8 mouse cellular contexts compared by ENCODE assay signal in the genomic region with DNA sequence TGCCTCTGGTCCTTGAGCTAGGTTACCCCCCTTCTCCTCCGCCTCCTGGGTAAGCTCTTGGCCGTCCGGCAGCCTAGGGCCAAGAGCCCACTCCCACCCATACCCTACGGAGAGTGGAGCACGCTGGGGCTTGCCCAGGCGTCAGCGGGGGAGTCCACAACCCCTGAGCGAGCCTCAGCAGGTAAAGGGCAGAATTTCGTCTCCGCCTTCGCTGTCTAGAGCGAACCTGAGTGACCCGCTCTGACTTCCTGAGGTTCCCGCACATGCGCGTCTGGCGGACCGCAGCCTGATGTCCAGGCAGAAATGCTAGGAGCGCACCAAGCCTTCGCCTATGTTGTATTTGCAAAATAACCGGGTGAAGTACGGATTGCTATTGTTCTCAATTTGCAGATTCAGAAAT. TPM values are rescaled to one million over a fixed set of nuclear protein-coding genes. Genes with fewer than 3 reads are reported as not detected.
DNase-seq lines count a peak whose midpoint lies in the region; ATAC-seq and TF ChIP-seq lines count a peak whose summit lies in the region.

No protein-coding gene starts in this region.

- intact Hi-C loops in heart, postnatal 36 days (cut with DNase I) = loop anchor here (1.0 to 10.0 kb wide), 2 partner anchors 54 to 201 kb away; partner anchors contain the start of gene Tex22

- H3K4me1 ChIP-seq in heart, embryonic 13.5 days = peaks cover 47% of the 10 kb centered on the region
- H3K4me1 ChIP-seq in limb, embryonic 14.5 days (ENCODE audit: control insufficient read depth, insufficient read depth, low read length) = peaks cover 20% of the 10 kb centered on the region
- H3K4me1 ChIP-seq in stomach, postnatal 0 days (replicated peaks; ENCODE audit: control insufficient read depth, insufficient read depth) = peaks cover 6% of the 10 kb centered on the region

- no peak for TF ChIP-seq EP300 in stomach, postnatal 0 days (optimal IDR thresholded peaks at IDR 0.05)

- no peak for DNase-seq in heart, postnatal 36 days
- peak; percentile 71 for DNase-seq in urinary bladder, postnatal 14 days (ENCODE audit: low spot score)
- DNase-seq in urinary bladder, postnatal 4 days (ENCODE audit: low spot score in 2 of 2) = no peak
- no peak for DNase-seq in limb, embryonic 14.5 days (ENCODE audit: low spot score)
- no peak for DNase-seq in stomach, postnatal 0 days (ENCODE audit: low spot score)
- no peak for DNase-seq in spleen, postnatal 36 days (ENCODE audit: low spot score in 2 of 2)
- no peak for DNase-seq in thymus, adult 18-20 months

- H3K4me3 ChIP-seq in heart, embryonic 13.5 days = peak overlapping the region; percentile 36
- peak overlapping the region; percentile 23 for H3K4me3 ChIP-seq in limb, embryonic 14.5 days (replicated peaks; ENCODE audit: low read length)
- peak overlapping the region; percentile 12; the same call in 1 of the 2 replicates for H3K4me3 ChIP-seq in stomach, postnatal 0 days (ENCODE audit: low read depth, low read length)

- no peak for TF ChIP-seq CTCF in stomach, postnatal 0 days (IDR thresholded peaks at IDR 0.05; ENCODE audit: low read depth)

- H3K9ac ChIP-seq in heart, embryonic 13.5 days = peak overlapping the region; percentile 68
- no peak overlapping the region for H3K9ac ChIP-seq in limb, embryonic 14.5 days (ENCODE audit: low read depth, low read length, severe bottlenecking)
- 0 out of 2 replicates have a peak overlapping the region, but pooled peaks have one; percentile 27 for H3K9ac ChIP-seq in stomach, postnatal 0 days (ENCODE audit: low read length)

- peak overlapping the region; percentile 63 for H3K4me2 ChIP-seq in heart, embryonic 13.5 days
- peak overlapping the region; percentile 45 for H3K4me2 ChIP-seq in limb, embryonic 14.5 days (replicated peaks; ENCODE audit: low read depth, low read length, severe bottlenecking)
- H3K4me2 ChIP-seq in stomach, postnatal 0 days (replicated peaks; ENCODE audit: low read depth) = peak overlapping the region; percentile 46

- no peak for ATAC-seq in heart, embryonic 13.5 days (ENCODE audit: extremely low read depth, insufficient number of reproducible peaks, low FRiP score, low TSS enrichment)
- ATAC-seq in limb, embryonic 14.5 days (ENCODE audit: low FRiP score, low read depth) = no peak
- no peak for ATAC-seq in stomach, postnatal 0 days (ENCODE audit: low FRiP score, low TSS enrichment)

- WGBS in heart, embryonic 13.5 days = 12% methylated on average over 22 of the region's 22 CpGs
- WGBS in limb, embryonic 14.5 days = 17% methylated on average over 22 of the region's 22 CpGs
- WGBS in stomach, postnatal 0 days = 13% methylated on average over 22 of the region's 22 CpGs

- H3K27me3 ChIP-seq in heart, embryonic 13.5 days (replicated peaks) = peaks cover 93% of the 10 kb centered on the region
- H3K27me3 ChIP-seq in limb, embryonic 14.5 days (ENCODE audit: control insufficient read depth, insufficient read depth, low read length) = peaks cover 51% of the 10 kb centered on the region
- 0 out of 2 replicates have a peak, but pooled peaks cover 2% of the 10 kb centered on the region for H3K27me3 ChIP-seq in stomach, postnatal 0 days (ENCODE audit: control insufficient read depth, insufficient read depth, low read length)

- TF ChIP-seq POLR2A in limb, embryonic 14.5 days (IDR thresholded peaks at IDR 0.05; ENCODE audit: borderline replicate concordance, extremely low read depth, insufficient read depth, insufficient read length) = no peak

- no peaks in the 10 kb centered on the region for H3K9me3 ChIP-seq in heart, embryonic 13.5 days
- H3K9me3 ChIP-seq in limb, embryonic 14.5 days (ENCODE audit: control insufficient read depth, low read length) = no peaks in the 10 kb centered on the region
- H3K9me3 ChIP-seq in stomach, postnatal 0 days (ENCODE audit: control insufficient read depth, low read length) = no peaks in the 10 kb centered on the region

- no peak overlapping the region for H3K27ac ChIP-seq in heart, embryonic 13.5 days (replicated peaks)
- no peak overlapping the region for H3K27ac ChIP-seq in limb, embryonic 14.5 days (replicated peaks; ENCODE audit: low read depth, low read length)
- H3K27ac ChIP-seq in stomach, postnatal 0 days (replicated peaks) = no peak overlapping the region

- H3K36me3 ChIP-seq in heart, embryonic 13.5 days = no peaks in the 10 kb centered on the region
- H3K36me3 ChIP-seq in limb, embryonic 14.5 days (ENCODE audit: control insufficient read depth, insufficient read depth, low read length) = no peaks in the 10 kb centered on the region
- no peaks in the 10 kb centered on the region for H3K36me3 ChIP-seq in stomach, postnatal 0 days (ENCODE audit: control insufficient read depth, insufficient read depth, low read length)

RNA-seq across cellular contexts. Expression of gene Gpr132, which starts 6.2 kb away (rescaled TPM):
- 0.08 and 0.16 TPM in 2 replicates for polyA plus RNA-seq in heart, embryonic 13.5 days (2015; fragmentation: Nextera tagmentation; extraction: Ambion mirVana)
- total RNA-seq in heart, postnatal 36 days (2021) = under 1 TPM; 0.19 TPM
- 0.50 and 0.63 TPM in 2 replicates for polyA plus RNA-seq in limb, embryonic 14.5 days (2012; rRNA removed)
- 0.29 and 0.36 TPM in 2 replicates for polyA plus RNA-seq in limb, embryonic 14.5 days (2014; fragmentation: Nextera tagmentation; extraction: Ambion mirVana)
- polyA plus RNA-seq in stomach, postnatal 0 days (2015; fragmentation: Nextera tagmentation; extraction: Ambion mirVana) = 0.10 and 0.11 TPM in 2 replicates

RNA-seq across cellular contexts. Expression of gene Cdca4, which starts 45.0 kb away (rescaled TPM):
- polyA plus RNA-seq in heart, embryonic 13.5 days (2015; fragmentation: Nextera tagmentation; extraction: Ambion mirVana) = 49.1 and 49.3 TPM in 2 replicates
- 1 to 10 TPM; 6.1 to 6.6 TPM for total RNA-seq in heart, postnatal 36 days (2021)
- 81.0 and 89.9 TPM in 2 replicates for polyA plus RNA-seq in limb, embryonic 14.5 days (2012; rRNA removed)
- 113 and 126 TPM in 2 replicates for polyA plus RNA-seq in limb, embryonic 14.5 days (2014; fragmentation: Nextera tagmentation; extraction: Ambion mirVana)
- polyA plus RNA-seq in stomach, postnatal 0 days (2015; fragmentation: Nextera tagmentation; extraction: Ambion mirVana) = 37.5 and 41.6 TPM in 2 replicates

RNA-seq across cellular contexts. Expression of gene Jag2, which starts 55.4 kb away (rescaled TPM):
- 2.5 and 2.7 TPM in 2 replicates for polyA plus RNA-seq in heart, embryonic 13.5 days (2015; fragmentation: Nextera tagmentation; extraction: Ambion mirVana)
- total RNA-seq in heart, postnatal 36 days (2021) = 10 to 100 TPM; 24.4 to 28.4 TPM
- 45.8 and 48.4 TPM in 2 replicates for polyA plus RNA-seq in limb, embryonic 14.5 days (2012; rRNA removed)
- polyA plus RNA-seq in limb, embryonic 14.5 days (2014; fragmentation: Nextera tagmentation; extraction: Ambion mirVana) = 12.5 and 14.3 TPM in 2 replicates
- polyA plus RNA-seq in stomach, postnatal 0 days (2015; fragmentation: Nextera tagmentation; extraction: Ambion mirVana) = 3.2 and 4.5 TPM in 2 replicates
